Mouse (Mus musculus): Measurements from ENCODE around the gene Hoxb7. TPM values are rescaled to one million over a fixed set of nuclear protein-coding genes. Genes with fewer than 3 reads are reported as not detected.

Hoxb7 gene
- polyA plus RNA-seq, 1 experiment: not detected

- TF ChIP-seq CTCF (IDR thresholded peaks at IDR 0.05; ENCODE audit: low read depth, low read length) (no peak), POLR2A (IDR thresholded peaks at IDR 0.05; ENCODE audit: insufficient read depth, low read length) (no peak), EP300 (IDR thresholded peaks at IDR 0.05; ENCODE audit: insufficient read depth, low read depth, low read length) (no peak)
- Histone ChIP-seq H3K4me3 (ENCODE audit: low read depth, low read length) (no peak overlapping the region), H3K27ac (ENCODE audit: insufficient read depth, low read length) (no peak overlapping the region), H3K9ac (ENCODE audit: low read depth, poor library complexity, severe bottlenecking) (no peak overlapping the region), H3K9me3 (replicated peaks; ENCODE audit: control insufficient read depth, insufficient read depth, low read length, poor library complexity, severe bottlenecking) (no peaks in the 10 kb centered on the region), H3K27me3 (ENCODE audit: control insufficient read depth, insufficient read depth, low read length, poor library complexity, severe bottlenecking) (peaks cover 62% of the 10 kb centered on the region), H3K4me1 (ENCODE audit: control insufficient read depth, insufficient read depth, low read length) (peaks cover 2% of the 10 kb centered on the region), H3K36me3 (ENCODE audit: control insufficient read depth, insufficient read depth, low read length, poor library complexity, severe bottlenecking) (no peaks in the 10 kb centered on the region)
These were observed 47.6 kb downstream of the Hoxb7 start for GRCm38 (mm10) chr11:96334002-96334364.

GRCm38 (mm10) chr11:96334998-96335397 lies 48.6 kb downstream of the Hoxb7 start:
- TF ChIP-seq POLR2A (IDR thresholded peaks at IDR 0.05; ENCODE audit: insufficient read depth, low read length) (no peak), EP300 (IDR thresholded peaks at IDR 0.05; ENCODE audit: insufficient read depth, low read depth, low read length) (no peak), CTCF (IDR thresholded peaks at IDR 0.05; ENCODE audit: low read depth, low read length) (no peak)
- Histone ChIP-seq H3K36me3 (ENCODE audit: control insufficient read depth, insufficient read depth, low read length, poor library complexity, severe bottlenecking) (no peaks in the 10 kb centered on the region), H3K27ac (ENCODE audit: insufficient read depth, low read length) (no peak overlapping the region), H3K27me3 (ENCODE audit: control insufficient read depth, insufficient read depth, low read length, poor library complexity, severe bottlenecking) (peaks cover 67% of the 10 kb centered on the region), H3K9me3 (replicated peaks; ENCODE audit: control insufficient read depth, insufficient read depth, low read length, poor library complexity, severe bottlenecking) (no peaks in the 10 kb centered on the region), H3K4me3 (ENCODE audit: low read depth, low read length) (no peak overlapping the region), H3K4me1 (ENCODE audit: control insufficient read depth, insufficient read depth, low read length) (peaks cover 2% of the 10 kb centered on the region), H3K9ac (ENCODE audit: low read depth, poor library complexity, severe bottlenecking) (no peak overlapping the region)

GRCm38 (mm10) chr11:96336597-96336996 lies 50.2 kb downstream of the Hoxb7 start:
- Histone ChIP-seq H3K4me3 (ENCODE audit: low read depth, low read length) (no peak overlapping the region), H3K9ac (ENCODE audit: low read depth, poor library complexity, severe bottlenecking) (no peak overlapping the region), H3K9me3 (replicated peaks; ENCODE audit: control insufficient read depth, insufficient read depth, low read length, poor library complexity, severe bottlenecking) (no peaks in the 10 kb centered on the region), H3K4me1 (ENCODE audit: control insufficient read depth, insufficient read depth, low read length) (peaks cover 2% of the 10 kb centered on the region), H3K27ac (ENCODE audit: insufficient read depth, low read length) (no peak overlapping the region), H3K27me3 (ENCODE audit: control insufficient read depth, insufficient read depth, low read length, poor library complexity, severe bottlenecking) (peaks cover 72% of the 10 kb centered on the region), H3K36me3 (ENCODE audit: control insufficient read depth, insufficient read depth, low read length, poor library complexity, severe bottlenecking) (no peaks in the 10 kb centered on the region)
- TF ChIP-seq EP300 (IDR thresholded peaks at IDR 0.05; ENCODE audit: insufficient read depth, low read depth, low read length) (no peak), CTCF (IDR thresholded peaks at IDR 0.05; ENCODE audit: low read depth, low read length) (no peak), POLR2A (IDR thresholded peaks at IDR 0.05; ENCODE audit: insufficient read depth, low read length) (no peak)

- Histone ChIP-seq H3K9ac (ENCODE audit: low read depth, poor library complexity, severe bottlenecking) (no peak overlapping the region), H3K27ac (ENCODE audit: insufficient read depth, low read length) (no peak overlapping the region), H3K9me3 (replicated peaks; ENCODE audit: control insufficient read depth, insufficient read depth, low read length, poor library complexity, severe bottlenecking) (no peaks in the 10 kb centered on the region), H3K4me3 (ENCODE audit: low read depth, low read length) (no peak overlapping the region), H3K27me3 (ENCODE audit: control insufficient read depth, insufficient read depth, low read length, poor library complexity, severe bottlenecking) (peaks cover 71% of the 10 kb centered on the region), H3K4me1 (ENCODE audit: control insufficient read depth, insufficient read depth, low read length) (no peaks in the 10 kb centered on the region), H3K36me3 (ENCODE audit: control insufficient read depth, insufficient read depth, low read length, poor library complexity, severe bottlenecking) (no peaks in the 10 kb centered on the region)
- TF ChIP-seq POLR2A (IDR thresholded peaks at IDR 0.05; ENCODE audit: insufficient read depth, low read length) (no peak), CTCF (IDR thresholded peaks at IDR 0.05; ENCODE audit: low read depth, low read length) (no peak), EP300 (IDR thresholded peaks at IDR 0.05; ENCODE audit: insufficient read depth, low read depth, low read length) (no peak)
These were observed 50.6 kb downstream of the Hoxb7 start for GRCm38 (mm10) chr11:96337026-96337425.

- H3K9ac ChIP-seq (ENCODE audit: low read depth, poor library complexity, severe bottlenecking): no peak overlapping the region
- no peak overlapping the region for H3K27ac ChIP-seq (ENCODE audit: insufficient read depth, low read length)
- H3K27me3 ChIP-seq (ENCODE audit: control insufficient read depth, insufficient read depth, low read length, poor library complexity, severe bottlenecking): peaks cover 70% of the 10 kb centered on the region
- no peak for TF ChIP-seq POLR2A (IDR thresholded peaks at IDR 0.05; ENCODE audit: insufficient read depth, low read length)
- TF ChIP-seq EP300 (IDR thresholded peaks at IDR 0.05; ENCODE audit: insufficient read depth, low read depth, low read length): no peak
- no peak for TF ChIP-seq CTCF (IDR thresholded peaks at IDR 0.05; ENCODE audit: low read depth, low read length)
- H3K4me1 ChIP-seq (ENCODE audit: control insufficient read depth, insufficient read depth, low read length): no peaks in the 10 kb centered on the region
- no peak overlapping the region for H3K4me3 ChIP-seq (ENCODE audit: low read depth, low read length)
- no peaks in the 10 kb centered on the region for H3K36me3 ChIP-seq (ENCODE audit: control insufficient read depth, insufficient read depth, low read length, poor library complexity, severe bottlenecking)
- no peaks in the 10 kb centered on the region for H3K9me3 ChIP-seq (replicated peaks; ENCODE audit: control insufficient read depth, insufficient read depth, low read length, poor library complexity, severe bottlenecking)
These were observed 52.8 kb downstream of the Hoxb7 start for GRCm38 (mm10) chr11:96338957-96339855.

Other genes with a start within 250 kb of the Hoxb7 start
- gene Ube2z, start 221.2 kb upstream of the Hoxb7 start, polyA plus RNA-seq (2011; ENCODE audit: insufficient read depth, insufficient read length, low read depth, missing spikeins): 85.7 and 86.6 TPM in 2 replicates
- 184 and 191 TPM in 2 replicates for gene Atp5g1, start 211.0 kb upstream of the Hoxb7 start, polyA plus RNA-seq (2011; ENCODE audit: insufficient read depth, insufficient read length, low read depth, missing spikeins)
- 16.7 and 18.0 TPM in 2 replicates for gene Calcoco2, start 174.7 kb upstream of the Hoxb7 start, polyA plus RNA-seq (2011; ENCODE audit: insufficient read depth, insufficient read length, low read depth, missing spikeins)
- 6.9 and 7.9 TPM in 2 replicates for gene Ttll6, start 152.8 kb upstream of the Hoxb7 start, polyA plus RNA-seq (2011; ENCODE audit: insufficient read depth, insufficient read length, low read depth, missing spikeins)
- not detected in 2 replicates for gene Hoxb13, start 92.3 kb upstream of the Hoxb7 start, polyA plus RNA-seq (2011; ENCODE audit: insufficient read depth, insufficient read length, low read depth, missing spikeins)
- gene Hoxb9, start 15.2 kb upstream of the Hoxb7 start, polyA plus RNA-seq (2011; ENCODE audit: insufficient read depth, insufficient read length, low read depth, missing spikeins): 1.5 and 1.6 TPM in 2 replicates
- gene Hoxb8, start 4.7 kb upstream of the Hoxb7 start, polyA plus RNA-seq (2011; ENCODE audit: insufficient read depth, insufficient read length, low read depth, missing spikeins): 0.48 TPM in 1 of 2 replicates, not detected in the other
- gene Hoxb6, start 5.9 kb downstream of the Hoxb7 start, polyA plus RNA-seq (2011; ENCODE audit: insufficient read depth, insufficient read length, low read depth, missing spikeins): not detected in 2 replicates
- gene Hoxb5, start 16.7 kb downstream of the Hoxb7 start, polyA plus RNA-seq (2011; ENCODE audit: insufficient read depth, insufficient read length, low read depth, missing spikeins): not detected in 2 replicates
- 0.35 and 0.70 TPM in 2 replicates for gene Hoxb4, start 31.6 kb downstream of the Hoxb7 start, polyA plus RNA-seq (2011; ENCODE audit: insufficient read depth, insufficient read length, low read depth, missing spikeins)
- 0.67 TPM in 1 of 2 replicates, not detected in the other for gene Hoxb3, start 36.7 kb downstream of the Hoxb7 start, polyA plus RNA-seq (2011; ENCODE audit: insufficient read depth, insufficient read length, low read depth, missing spikeins)
- 0.49 and 0.70 TPM in 2 replicates for gene Hoxb2, start 63.9 kb downstream of the Hoxb7 start, polyA plus RNA-seq (2011; ENCODE audit: insufficient read depth, insufficient read length, low read depth, missing spikeins)
- gene Hoxb1, start 79.1 kb downstream of the Hoxb7 start, polyA plus RNA-seq (2011; ENCODE audit: insufficient read depth, insufficient read length, low read depth, missing spikeins): not detected in 2 replicates
- 0.48 and 1.2 TPM in 2 replicates for gene Skap1, start 178.0 kb downstream of the Hoxb7 start, polyA plus RNA-seq (2011; ENCODE audit: insufficient read depth, insufficient read length, low read depth, missing spikeins)

All from ES-Bruce4 (cell line).